Mouse (Mus musculus): ENCODE results near the gene Rpa1.

DNA sequence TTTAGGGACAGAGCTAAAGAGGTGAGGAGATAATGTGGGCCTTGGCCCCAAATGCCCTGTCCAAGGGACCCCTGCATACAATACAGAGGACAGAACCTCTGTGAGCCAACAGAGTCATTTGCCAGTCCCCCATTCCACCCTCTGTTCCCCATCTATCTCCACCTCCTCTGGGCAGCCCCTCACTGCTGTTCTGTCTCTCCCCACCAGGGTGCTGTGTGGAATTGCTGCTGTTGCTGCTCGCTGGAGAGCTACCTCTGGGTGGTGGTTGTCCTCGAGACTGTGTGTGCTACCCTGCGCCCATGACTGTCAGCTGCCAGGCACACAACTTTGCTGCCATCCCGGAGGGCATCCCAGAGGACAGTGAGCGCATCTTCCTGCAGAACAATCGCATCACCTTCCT is 83.6 kb downstream of the Rpa1 start:
- TF ChIP-seq POLR2A (IDR thresholded peaks at IDR 0.05; ENCODE audit: borderline replicate concordance, extremely low read depth, insufficient read depth, insufficient read length, poor library complexity, severe bottlenecking), result no peak
- TF ChIP-seq CTCF (IDR thresholded peaks at IDR 0.05; ENCODE audit: borderline replicate concordance, extremely low read depth, insufficient read depth, insufficient read length), result peak; percentile 18; the same call in 1 of the 2 replicates

Data from brain, embryonic 14.5 days (tissue).